Mouse (Mus musculus) adrenal gland, adult (tissue): ENCODE results near the gene 4930402K13Rik.
"Not testable (repeated sequence)": the region's sequence is repeated elsewhere in the genome, so short reads cannot be mapped to it uniquely, and the experiment has no call there.

ENCODE experiments used
- DNase-seq, 2 experiments: peaks; one replicate each; pipeline ENCODE4 v3.0.0; 2022 to 2023; ENCODE audit warnings: low spot score in 1 of 2; ENCODE audit not compliant: inconsistent age in 2 of 2

The 4930402K13Rik gene

DNA sequence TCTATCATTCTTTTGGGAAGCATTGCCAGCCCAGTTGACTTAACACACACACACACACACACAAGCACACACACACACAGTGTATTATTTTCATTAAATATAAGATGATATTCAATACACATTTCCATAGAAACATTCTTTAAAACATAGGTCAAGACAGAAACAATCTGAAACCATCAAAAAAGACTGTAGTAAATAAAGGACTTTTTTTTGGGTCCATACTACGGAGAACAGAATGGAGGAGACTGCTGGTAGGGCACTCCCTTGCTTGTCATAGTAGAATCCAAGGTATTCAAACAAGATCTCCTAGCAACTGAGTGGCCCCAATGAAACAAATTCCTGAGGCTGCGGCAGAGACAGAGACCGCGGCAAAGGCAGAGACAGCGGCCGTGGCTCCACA, at the start of gene 4930402K13Rik:
Gene 4930402K13Rik (plus strand): TSS at position 301 of the 400 bp plus-strand sequence.
- no peak for DNase-seq

DNA sequence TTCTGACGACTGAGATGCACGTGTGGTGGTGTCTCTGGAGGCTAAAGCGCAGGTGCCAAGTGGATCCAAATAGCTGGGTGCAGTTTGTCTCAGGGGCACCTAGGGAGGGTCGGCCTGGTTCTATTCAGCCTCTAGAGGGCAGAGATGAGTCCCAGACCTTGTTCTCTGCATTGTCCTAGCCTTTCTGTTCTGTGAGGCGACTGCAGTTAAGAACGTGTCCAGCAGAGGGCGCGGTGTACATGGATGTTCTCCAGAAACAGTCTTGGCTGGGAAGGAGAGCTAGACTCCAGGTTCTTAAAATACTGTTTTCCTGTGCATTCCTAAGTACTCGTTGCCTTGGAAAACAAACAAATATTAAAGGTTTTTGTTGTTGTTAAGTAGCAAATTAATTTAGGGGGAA, 43.4 kb upstream of the 4930402K13Rik start:
- DNase-seq, result peak; percentile 39 to 94

DNA sequence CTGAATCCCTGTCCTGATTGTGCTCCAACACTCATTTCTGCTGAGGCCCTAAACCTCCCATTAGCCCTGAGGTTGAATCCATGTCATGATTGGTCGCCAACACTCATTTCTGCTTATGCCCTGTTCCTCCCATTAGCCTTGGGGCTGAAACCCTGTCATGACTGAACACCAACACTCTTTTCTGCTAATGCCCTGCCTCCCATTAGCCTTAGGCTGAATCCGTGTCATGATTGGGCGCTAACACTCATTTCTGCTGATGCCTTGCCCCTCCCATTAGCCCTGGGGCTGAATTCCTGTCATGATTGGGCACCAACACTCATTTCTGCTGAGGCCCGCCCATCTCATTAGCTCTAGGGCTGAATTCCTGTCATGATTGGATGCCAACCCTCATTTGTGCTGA, 42.3 kb upstream of the 4930402K13Rik start:
- no peak for DNase-seq

DNA sequence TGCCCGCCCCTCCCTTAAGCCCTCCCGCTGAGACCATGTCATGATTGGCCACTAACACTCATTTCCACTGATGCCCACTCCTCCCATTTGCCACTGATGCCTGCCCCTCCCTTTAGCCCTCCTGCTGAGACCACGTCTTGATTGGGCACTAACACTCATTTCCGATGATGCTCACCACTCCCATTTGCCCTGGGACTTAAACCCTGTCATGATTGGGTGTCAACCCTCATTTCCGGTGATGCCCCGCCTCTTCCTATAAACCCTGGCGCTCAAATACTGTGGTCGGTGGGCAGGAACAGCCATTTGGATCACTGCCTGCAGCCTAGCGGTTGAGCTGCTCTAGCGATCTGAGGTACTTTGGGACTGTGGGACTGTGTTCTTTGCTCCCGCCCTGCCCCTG, 41.6 kb upstream of the 4930402K13Rik start, which contains the start of gene Fthl17f:
Gene Fthl17f (plus strand): TSS at position 301 of the 400 bp plus-strand sequence.
- DNase-seq, result not testable (repeated sequence)

DNA sequence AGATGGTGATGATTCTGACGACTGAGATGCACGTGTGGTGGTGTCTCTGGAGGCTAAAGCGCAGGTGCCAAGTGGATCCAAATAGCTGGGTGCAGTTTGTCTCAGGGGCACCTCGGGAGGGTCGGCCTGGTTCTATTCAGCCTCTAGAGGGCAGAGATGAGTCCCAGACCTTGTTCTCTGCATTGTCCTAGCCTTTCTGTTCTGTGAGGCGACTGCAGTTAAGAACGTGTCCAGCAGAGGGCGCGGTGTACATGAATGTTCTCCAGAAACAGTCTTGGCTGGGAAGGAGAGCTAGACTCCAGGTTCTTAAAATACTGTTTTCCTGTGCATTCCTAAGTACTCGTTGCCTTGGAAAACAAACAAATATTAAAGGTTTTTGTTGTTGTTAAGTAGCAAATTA, 26.7 kb upstream of the 4930402K13Rik start:
- DNase-seq, result peak; percentile 55 to 59

DNA sequence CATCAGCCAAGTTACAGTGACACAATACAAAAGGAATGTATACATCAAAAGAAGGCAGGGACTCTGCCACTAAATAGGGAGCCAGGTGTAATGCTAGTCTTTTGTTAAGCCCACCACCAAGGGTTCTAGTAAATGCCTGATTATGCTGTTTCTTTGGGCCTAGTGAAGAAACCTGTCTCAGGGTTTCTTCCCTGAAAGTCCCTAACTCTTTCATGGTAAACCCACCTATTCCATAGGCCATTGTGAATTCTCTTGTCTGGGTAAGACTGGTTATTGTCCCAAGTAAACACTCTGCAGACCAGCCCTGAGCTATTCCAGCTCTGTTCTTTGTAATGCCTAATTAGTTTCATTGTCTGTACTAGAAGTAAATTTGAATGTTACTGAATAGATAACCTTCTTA, 9.3 kb upstream of the 4930402K13Rik start:
- not testable (repeated sequence) for DNase-seq

DNA sequence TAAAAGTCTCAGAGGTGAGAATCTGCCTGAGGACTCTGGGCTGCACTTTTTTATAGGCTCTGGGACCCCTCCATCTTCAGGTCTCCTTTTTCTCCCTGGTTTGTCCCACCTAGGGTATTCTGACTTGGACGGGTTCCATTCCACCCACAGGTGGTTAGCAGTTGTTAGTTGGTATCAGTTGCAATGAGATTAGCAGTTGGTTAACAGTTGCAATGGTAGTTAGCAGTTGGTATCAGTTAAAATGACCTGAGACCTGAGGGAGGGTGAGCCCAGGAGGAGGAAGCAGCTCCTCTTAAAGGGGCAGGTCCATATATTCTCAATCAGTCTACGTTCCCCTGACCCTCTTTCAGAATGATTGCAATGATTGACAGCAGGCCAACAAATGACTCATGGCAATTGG, 6.0 kb downstream of the 4930402K13Rik start:
- DNase-seq, result no peak

DNA sequence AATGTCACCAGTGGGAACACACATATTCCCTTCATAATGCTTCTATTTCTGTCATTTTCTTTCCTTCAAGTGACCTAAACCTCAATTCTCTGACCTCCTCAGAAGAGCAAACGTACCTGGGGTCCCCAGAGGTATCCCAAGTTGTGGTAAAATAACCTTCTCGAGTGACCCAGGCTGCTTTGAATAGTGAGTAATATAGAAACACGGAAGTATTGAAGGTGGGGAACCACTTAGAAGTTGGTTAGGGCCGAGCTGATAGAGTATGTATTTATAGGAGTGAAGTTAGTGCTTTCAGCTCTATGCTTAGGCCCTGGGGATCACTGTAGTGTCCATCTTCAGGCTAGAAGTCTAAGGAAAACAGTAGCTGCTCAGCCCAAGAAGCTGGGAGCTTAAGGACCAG, 20.6 kb downstream of the 4930402K13Rik start:
- no peak for DNase-seq

DNA sequence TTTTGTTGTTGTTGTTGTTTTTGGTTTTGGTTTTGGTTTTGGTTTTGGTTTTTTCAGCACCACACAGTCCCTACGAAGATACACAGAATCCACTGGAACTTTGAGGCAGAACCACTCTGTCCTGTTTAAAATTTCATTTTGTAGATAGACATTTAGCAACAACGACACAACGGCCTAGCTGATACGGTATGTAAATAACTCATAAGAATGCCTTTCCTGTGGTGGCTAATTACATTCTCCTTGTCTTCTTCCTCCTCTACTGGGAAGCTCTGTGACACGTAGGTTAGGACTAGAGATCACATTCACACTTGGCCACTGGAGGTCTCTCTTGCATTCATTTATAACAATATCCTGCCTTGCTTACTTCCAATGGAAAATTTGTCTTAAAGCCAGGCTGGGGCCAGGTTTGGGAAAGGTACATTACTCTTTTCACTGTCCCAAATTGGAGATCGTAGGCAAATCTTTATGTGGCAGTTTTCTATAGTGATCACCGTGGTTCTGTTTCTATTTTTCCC, 24.0 kb downstream of the 4930402K13Rik start:
- peak; percentile 11 to 64 for DNase-seq

DNA sequence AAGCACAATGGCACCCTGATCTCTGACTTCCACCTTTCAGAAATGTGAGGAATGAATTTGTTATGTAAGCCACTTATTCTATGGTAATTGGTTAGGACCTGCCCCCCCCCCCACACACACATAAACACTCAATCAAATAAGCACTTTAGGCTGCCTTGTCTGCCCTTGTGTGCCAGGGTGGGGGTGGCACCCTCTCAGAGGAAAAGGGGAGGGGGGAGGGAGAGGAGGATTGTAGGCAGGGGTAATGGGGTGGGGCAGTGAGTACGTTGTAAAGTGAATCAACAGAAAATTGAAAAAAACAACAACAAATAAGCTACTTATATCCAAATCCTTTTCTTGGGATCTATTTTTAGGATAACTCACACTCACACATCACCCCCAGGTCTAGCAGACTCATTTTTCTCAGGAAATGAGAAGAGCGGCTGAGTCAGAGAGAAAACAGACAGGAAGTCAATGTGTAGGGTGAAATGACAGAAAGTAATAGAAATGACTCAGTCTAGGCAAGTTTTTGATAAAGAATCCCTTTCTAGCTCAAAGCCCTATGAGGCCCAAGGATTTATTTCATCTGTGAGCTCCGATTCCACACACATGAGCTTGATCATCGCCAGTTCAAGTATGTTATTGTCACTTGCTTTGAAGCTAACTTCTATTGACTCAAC, 35.1 kb downstream of the 4930402K13Rik start:
- DNase-seq, result no peak

DNA sequence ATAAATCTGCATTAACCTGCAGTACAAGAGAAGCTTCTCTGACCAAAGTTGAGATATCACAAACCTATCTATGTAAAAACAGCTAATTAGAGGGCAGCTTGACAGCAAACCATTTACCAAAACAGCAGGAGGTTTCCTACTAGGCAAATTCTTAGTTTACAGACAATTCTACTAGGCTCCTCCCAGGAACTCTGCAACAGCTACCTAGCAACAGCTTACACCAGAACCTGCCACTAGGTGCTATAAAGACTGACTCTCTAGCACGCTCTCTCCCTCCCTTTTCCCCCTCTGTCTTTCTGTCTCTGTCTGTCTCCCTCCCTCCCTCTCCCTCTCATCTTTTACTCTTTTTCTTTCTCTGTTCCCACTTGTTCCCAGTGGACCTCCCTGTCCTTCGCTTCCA, 38.3 kb downstream of the 4930402K13Rik start:
- no peak for DNase-seq
